Mouse (Mus musculus): ENCODE results near the gene Slc22a14.

Gene Slc22a14

GRCm38 (mm10) chr9:119357331-119358057 is 7.9 kb downstream of the Slc22a14 start, which contains the start of gene Xylb:
Gene Xylb, plus strand, starts transcription at chr9:119357381.
- peak; percentile 86 to 90 for DNase-seq (ENCODE audit: low spot score in 2 of 2)

- peak in 1 of 2 experiments; percentile 31 for DNase-seq (ENCODE audit: low spot score in 2 of 2)
Observed at GRCm38 (mm10) chr9:119355943-119356342, 9.4 kb downstream of the Slc22a14 start.

GRCm38 (mm10) chr9:119353926-119354325 is 11.4 kb downstream of the Slc22a14 start:
- DNase-seq (ENCODE audit: low spot score in 2 of 2) = no peak

GRCm38 (mm10) chr9:119352060-119352459 is 13.3 kb downstream of the Slc22a14 start:
- DNase-seq (ENCODE audit: low spot score in 2 of 2) = peak; percentile 56 to 64

GRCm38 (mm10) chr9:119350947-119351705 is 14.2 kb downstream of the Slc22a14 start:
- no peak for DNase-seq (ENCODE audit: low spot score in 2 of 2)

GRCm38 (mm10) chr9:119350531-119350930 is 14.8 kb downstream of the Slc22a14 start:
- no peak for DNase-seq (ENCODE audit: low spot score in 2 of 2)

GRCm38 (mm10) chr9:119346376-119346775 is 19.0 kb downstream of the Slc22a14 start:
- no peak for DNase-seq (ENCODE audit: low spot score in 2 of 2)

- DNase-seq (ENCODE audit: low spot score in 2 of 2) = no peak
Observed at GRCm38 (mm10) chr9:119342728-119343127, 22.6 kb downstream of the Slc22a14 start.

GRCm38 (mm10) chr9:119340909-119341816 is 24.2 kb downstream of the Slc22a14 start, which contains the start of gene Myd88:
Gene Myd88, minus strand, starts transcription at chr9:119341411.
- DNase-seq (ENCODE audit: low spot score in 2 of 2) = peak; percentile 96 to 97

- no peak for DNase-seq (ENCODE audit: low spot score in 2 of 2)
Observed at GRCm38 (mm10) chr9:119340212-119340580, 25.2 kb downstream of the Slc22a14 start.

GRCm38 (mm10) chr9:119339558-119340211 is 25.7 kb downstream of the Slc22a14 start, which contains the start of gene Acaa1a:
Gene Acaa1a, plus strand, starts transcription at chr9:119339676.
- peak; percentile 33 to 50 for DNase-seq (ENCODE audit: low spot score in 2 of 2)

- DNase-seq (ENCODE audit: low spot score in 2 of 2) = no peak
Observed at GRCm38 (mm10) chr9:119339106-119339505, 26.2 kb downstream of the Slc22a14 start.

- no peak for DNase-seq (ENCODE audit: low spot score in 2 of 2)
Observed at GRCm38 (mm10) chr9:119338350-119338749, 27.0 kb downstream of the Slc22a14 start.

- DNase-seq (ENCODE audit: low spot score in 2 of 2) = no peak
Observed at GRCm38 (mm10) chr9:119337842-119338241, 27.5 kb downstream of the Slc22a14 start.

GRCm38 (mm10) chr9:119335571-119335970 is 29.8 kb downstream of the Slc22a14 start:
- no peak for DNase-seq (ENCODE audit: low spot score in 2 of 2)

- DNase-seq (ENCODE audit: low spot score in 2 of 2) = peak; percentile 29 to 44
Observed at GRCm38 (mm10) chr9:119334834-119335233, 30.5 kb downstream of the Slc22a14 start.

- DNase-seq (ENCODE audit: low spot score in 2 of 2) = peak; percentile 45 to 54
Observed at GRCm38 (mm10) chr9:119334324-119334723, 31.0 kb downstream of the Slc22a14 start.

- no peak for DNase-seq (ENCODE audit: low spot score in 2 of 2)
Observed at GRCm38 (mm10) chr9:119330186-119330963, 35.0 kb downstream of the Slc22a14 start.

- no peak for DNase-seq (ENCODE audit: low spot score in 2 of 2)
Observed at GRCm38 (mm10) chr9:119328488-119328887, 36.9 kb downstream of the Slc22a14 start.

GRCm38 (mm10) chr9:119324130-119324529 is 41.2 kb downstream of the Slc22a14 start:
- DNase-seq (ENCODE audit: low spot score in 2 of 2) = no peak

All from right cerebral cortex, adult 2 months (tissue).